Mouse (Mus musculus) bone marrow macrophage, adult 2 months (primary cell): Measurements from ENCODE around the gene Aldh3b3. TPM values are rescaled to one million over a fixed set of nuclear protein-coding genes. Genes with fewer than 3 reads are reported as not detected.

Experiments used
- H3K27ac ChIP-seq: 2 replicates; pipeline ENCODE4 v1.5.1; 2012; ENCODE audit warnings: low read depth, low read length; ENCODE audit not compliant: insufficient read depth
- H3K4me1 ChIP-seq: 2 replicates; pipeline ENCODE4 v1.6.1; 2012; ENCODE audit warnings: low read length; ENCODE audit not compliant: control insufficient read depth, insufficient read depth
- H3K4me3 ChIP-seq: 2 replicates; pipeline ENCODE4 v1.5.1; 2012; ENCODE audit warnings: mild to moderate bottlenecking, low read length, moderate library complexity; ENCODE audit not compliant: insufficient read depth
- CTCF ChIP-seq: IDR thresholded peaks from 2 replicates; pipeline ENCODE4 v1.5.1; 2012; ENCODE audit warnings: low read depth, mild to moderate bottlenecking, low read length, moderate library complexity
- POLR2A ChIP-seq: IDR thresholded peaks from 2 replicates; pipeline ENCODE4 v1.6.1; 2012; ENCODE audit warnings: mild to moderate bottlenecking, low read depth, low read length, borderline replicate concordance
- polyA plus RNA-seq: library from polyadenylated mRNA; stranded (reverse); fragments of >200 nt; gene quantifications from 2 replicates; pipeline ENCODE4 v1.2.4, GENCODE M21; 2012; ENCODE audit not compliant: missing spikeins, insufficient read depth, insufficient read length

Gene Aldh3b3
- polyA plus RNA-seq, 1 experiment, result not detected

GRCm38 (mm10) chr19:3988750-3989149 is 30.3 kb downstream of the Aldh3b3 start:
- no peak overlapping the region for H3K27ac ChIP-seq
- H3K4me3 ChIP-seq, result no peak overlapping the region
- no peak for TF ChIP-seq POLR2A
- TF ChIP-seq CTCF, result no peak
- peaks cover 5% of the 10 kb centered on the region; the same call in 1 of the 2 replicates for H3K4me1 ChIP-seq

- TF ChIP-seq CTCF (no peak), POLR2A (no peak)
- Histone ChIP-seq H3K4me1 (peaks cover 5% of the 10 kb centered on the region; the same call in 1 of the 2 replicates), H3K27ac (no peak overlapping the region), H3K4me3 (no peak overlapping the region)
Measured at GRCm38 (mm10) chr19:3990804-3991203, 32.4 kb downstream of the Aldh3b3 start.

- H3K4me3 ChIP-seq, result no peak overlapping the region
- TF ChIP-seq CTCF, result no peak
- no peak for TF ChIP-seq POLR2A
- peaks cover 6% of the 10 kb centered on the region for H3K4me1 ChIP-seq
- H3K27ac ChIP-seq, result no peak overlapping the region
Measured at GRCm38 (mm10) chr19:3991562-3991961, 33.1 kb downstream of the Aldh3b3 start.

GRCm38 (mm10) chr19:3991966-3992365 is 33.5 kb downstream of the Aldh3b3 start:
- Histone ChIP-seq H3K4me1 (peaks cover 3% of the 10 kb centered on the region), H3K27ac (no peak overlapping the region), H3K4me3 (no peak overlapping the region)
- TF ChIP-seq POLR2A (no peak), CTCF (no peak)

- no peak within 1 kb of the TSS for H3K27ac ChIP-seq
- no peak for TF ChIP-seq POLR2A
- no peak for TF ChIP-seq CTCF
- peaks cover 3% of the 10 kb centered on the region for H3K4me1 ChIP-seq
- H3K4me3 ChIP-seq, result no peak within 1 kb of the TSS
Measured at GRCm38 (mm10) chr19:3992416-3992815, 34.0 kb downstream of the Aldh3b3 start, which contains the start of gene Tbx10. Gene Tbx10, plus strand, starts transcription at chr19:3992752.

- no peak for TF ChIP-seq POLR2A
- Histone ChIP-seq H3K4me3 (no peak overlapping the region), H3K27ac (no peak overlapping the region), H3K4me1 (peaks cover 17% of the 10 kb centered on the region)
Measured at GRCm38 (mm10) chr19:3994932-3995331, 36.5 kb downstream of the Aldh3b3 start.

- peaks cover 17% of the 10 kb centered on the region for H3K4me1 ChIP-seq
- no peak overlapping the region for H3K4me3 ChIP-seq
- TF ChIP-seq POLR2A (no peak), CTCF (no peak)
- H3K27ac ChIP-seq, result no peak overlapping the region
Measured at GRCm38 (mm10) chr19:3995505-3995904, 37.1 kb downstream of the Aldh3b3 start.

- H3K4me3 ChIP-seq, result no peak overlapping the region
- TF ChIP-seq POLR2A (no peak), CTCF (no peak)
- no peak overlapping the region for H3K27ac ChIP-seq
- peaks cover 19% of the 10 kb centered on the region for H3K4me1 ChIP-seq
Measured at GRCm38 (mm10) chr19:3996106-3996505, 37.7 kb downstream of the Aldh3b3 start.

- no peak overlapping the region for H3K27ac ChIP-seq
- H3K4me3 ChIP-seq, result no peak overlapping the region
- no peak for TF ChIP-seq POLR2A
- no peak for TF ChIP-seq CTCF
- peaks cover 23% of the 10 kb centered on the region for H3K4me1 ChIP-seq
Measured at GRCm38 (mm10) chr19:3996747-3997146, 38.3 kb downstream of the Aldh3b3 start.

- TF ChIP-seq CTCF (no peak), POLR2A (no peak)
- H3K4me3 ChIP-seq, result no peak overlapping the region
- no peak overlapping the region for H3K27ac ChIP-seq
- H3K4me1 ChIP-seq, result peaks cover 23% of the 10 kb centered on the region
Measured at GRCm38 (mm10) chr19:3997231-3997630, 38.8 kb downstream of the Aldh3b3 start.

- Histone ChIP-seq H3K4me1 (peaks cover 23% of the 10 kb centered on the region), H3K4me3 (no peak overlapping the region), H3K27ac (no peak overlapping the region)
- TF ChIP-seq CTCF, result no peak
- TF ChIP-seq POLR2A, result no peak
Measured at GRCm38 (mm10) chr19:3998335-3998734, 39.9 kb downstream of the Aldh3b3 start.
